Mouse (Mus musculus) brain, embryonic 14.5 days (tissue): ENCODE data around the gene Lats1. TPM values are rescaled to one million over a fixed set of nuclear protein-coding genes. Genes with fewer than 3 reads are reported as not detected.

Source experiments
- DNase-seq: peaks from one replicate; pipeline ENCODE4 v3.0.0-alpha.2; 2011; ENCODE audit warnings: low read depth
- CTCF ChIP-seq: fragments of 200-500 bp; IDR thresholded peaks from 2 replicates; pipeline ENCODE4 v1.5.1; 2012; ENCODE audit warnings: inconsistent platforms, mild to moderate bottlenecking, moderate library complexity, borderline replicate concordance; ENCODE audit not compliant: insufficient read depth, insufficient read length; ENCODE audit errors: extremely low read depth
- POLR2A ChIP-seq: fragments of 200-500 bp; IDR thresholded peaks from 2 replicates; pipeline ENCODE4 v1.6.1; 2012; ENCODE audit warnings: mild to moderate bottlenecking, inconsistent platforms, borderline replicate concordance; ENCODE audit not compliant: poor library complexity, insufficient read depth, insufficient read length, severe bottlenecking; ENCODE audit errors: extremely low read depth
- polyA plus RNA-seq: library from polyadenylated mRNA; depleted of rRNA; stranded (reverse); fragments of >200 nt; gene quantifications from 2 replicates; pipeline ENCODE4 v1.2.3, GENCODE M21; 2012

Lats1 gene
- polyA plus RNA-seq, 1 experiment = 32.1 TPM

GRCm38 (mm10) chr10:7681343-7682025 lies 470 bp downstream of the Lats1 start:
- peak; percentile 85 for DNase-seq
- no peak; the same call in 1 of the 2 replicates for TF ChIP-seq POLR2A
- peak; percentile 43; the same call in 1 of the 2 replicates for TF ChIP-seq CTCF

- DNase-seq = no peak
- no peak for TF ChIP-seq CTCF
- no peak for TF ChIP-seq POLR2A
Measured at GRCm38 (mm10) chr10:7682249-7682648, 1.2 kb downstream of the Lats1 start.

GRCm38 (mm10) chr10:7686902-7687301 lies 5.9 kb downstream of the Lats1 start:
- no peak for TF ChIP-seq CTCF
- no peak for DNase-seq

GRCm38 (mm10) chr10:7695286-7695685 lies 14.3 kb downstream of the Lats1 start:
- TF ChIP-seq CTCF = peak; percentile 22; the same call in 1 of the 2 replicates
- no peak for TF ChIP-seq POLR2A

GRCm38 (mm10) chr10:7700120-7700519 lies 19.1 kb downstream of the Lats1 start:
- TF ChIP-seq POLR2A (no peak), CTCF (no peak)
- no peak for DNase-seq

More at GRCm38 (mm10) chr10:7695286-7695685, 14.3 kb downstream of the Lats1 start:
- DNase-seq = no peak

GRCm38 (mm10) chr10:7702586-7702985 lies 21.6 kb downstream of the Lats1 start:
- TF ChIP-seq CTCF (no peak), POLR2A (no peak)
- no peak for DNase-seq

- no peak for DNase-seq
- TF ChIP-seq POLR2A (no peak), CTCF (no peak)
Measured at GRCm38 (mm10) chr10:7710121-7710520, 29.1 kb downstream of the Lats1 start.

- no peak for DNase-seq
- no peak for TF ChIP-seq CTCF
- no peak for TF ChIP-seq POLR2A
Measured at GRCm38 (mm10) chr10:7712506-7712905, 31.5 kb downstream of the Lats1 start.

- DNase-seq = no peak
- no peak for TF ChIP-seq POLR2A
Measured at GRCm38 (mm10) chr10:7715056-7715455, 34.0 kb downstream of the Lats1 start.

- TF ChIP-seq CTCF = no peak
- TF ChIP-seq POLR2A = peak; percentile 69; the same call in 1 of the 2 replicates
- DNase-seq = peak; percentile 97
Measured at GRCm38 (mm10) chr10:7725751-7726500, 44.9 kb downstream of the Lats1 start, which contains the start of gene Katna1. Gene Katna1 (plus strand): TSS chr10:7726000.

- TF ChIP-seq CTCF (no peak), POLR2A (no peak)
- DNase-seq = no peak
Measured at GRCm38 (mm10) chr10:7726501-7726812, 45.4 kb downstream of the Lats1 start.

GRCm38 (mm10) chr10:7727011-7727410 lies 46.0 kb downstream of the Lats1 start:
- no peak for DNase-seq
- no peak for TF ChIP-seq CTCF
- TF ChIP-seq POLR2A = no peak

GRCm38 (mm10) chr10:7731582-7731981 lies 50.6 kb downstream of the Lats1 start:
- TF ChIP-seq POLR2A (no peak), CTCF (no peak)
- no peak for DNase-seq

GRCm38 (mm10) chr10:7737122-7737521 lies 56.1 kb downstream of the Lats1 start:
- TF ChIP-seq POLR2A = no peak
- peak; percentile 3 for DNase-seq
